Mouse (Mus musculus) ES-E14 (cell line): ENCODE measurements around the gene Adgre1.

Source experiments
- HCFC1 ChIP-seq: IDR thresholded peaks from 2 replicates; pipeline ENCODE4 v1.6.1; 2012; ENCODE audit warnings: low read length, inconsistent platforms, borderline replicate concordance; ENCODE audit not compliant: insufficient read depth
- MAFK ChIP-seq: IDR thresholded peaks from 2 replicates; pipeline ENCODE4 v1.6.1; 2014; ENCODE audit warnings: mild to moderate bottlenecking, low read depth, low read length, inconsistent platforms; ENCODE audit not compliant: insufficient read depth
- ZNF384 ChIP-seq: IDR thresholded peaks from 2 replicates; pipeline ENCODE4 v1.6.1; 2012; ENCODE audit warnings: low read depth, low read length, inconsistent platforms

- TF ChIP-seq ZNF384: no peak
- TF ChIP-seq MAFK: no peak
- no peak for TF ChIP-seq HCFC1
These were observed 16.9 kb upstream of the Adgre1 start for GRCm38 (mm10) chr17:57341568-57341967.
